Mouse (Mus musculus) embryonic facial prominence, embryonic 10.5 days (tissue): ENCODE results near the gene Vmn1r196. TPM values are rescaled to one million over a fixed set of nuclear protein-coding genes. Genes with fewer than 3 reads are reported as not detected.
"Not testable (repeated sequence)": the region's sequence is repeated elsewhere in the genome, so short reads cannot be mapped to it uniquely, and the experiment has no call there.

Experiments
- DNase-seq: peaks from one replicate; pipeline ENCODE4 v3.0.0-alpha.2; 2017; ENCODE audit warnings: low spot score
- H3K27ac ChIP-seq: fragments of 300-500 bp; sonication (generic); replicated peaks from 2 replicates; pipeline ENCODE4 v1.5.1; 2016; ENCODE audit warnings: mild to moderate bottlenecking
- H3K27me3 ChIP-seq: fragments of 300-500 bp; sonication (generic); replicated peaks from 2 replicates; pipeline ENCODE4 v1.6.1; 2016; ENCODE audit warnings: low read depth, mild to moderate bottlenecking; ENCODE audit not compliant: poor library complexity, severe bottlenecking
- H3K36me3 ChIP-seq: fragments of 300-500 bp; sonication (generic); replicated peaks from 2 replicates; pipeline ENCODE4 v1.6.1; 2016; ENCODE audit warnings: mild to moderate bottlenecking, moderate library complexity
- H3K4me1 ChIP-seq: fragments of 300-500 bp; sonication (generic); 2 replicates; pipeline ENCODE4 v1.6.1; 2016
- H3K4me3 ChIP-seq: fragments of 300-500 bp; sonication (generic); 2 replicates; pipeline ENCODE4 v1.5.1; 2016; ENCODE audit warnings: mild to moderate bottlenecking, moderate library complexity
- H3K9me3 ChIP-seq: fragments of 300-500 bp; sonication (generic); 2 replicates; pipeline ENCODE4 v1.6.1; 2016; ENCODE audit warnings: mild to moderate bottlenecking
- WGBS: fragments of 180-500 bp; shearing (Covaris S2); methylation state at CpG from one replicate; pipeline ENCODE4 v1.1.7; 2016; 5-methylcytosine and 5-hydroxymethylcytosine counted together
- polyA plus RNA-seq: library from polyadenylated mRNA; unstranded; fragments of >200 nt; fragmentation: Nextera tagmentation; extraction: Ambion mirVana; gene quantifications from 2 replicates; pipeline ENCODE4 v1.2.1, GENCODE M21; 2016

The Vmn1r196 gene
- not detected in 2 replicates for polyA plus RNA-seq

DNA sequence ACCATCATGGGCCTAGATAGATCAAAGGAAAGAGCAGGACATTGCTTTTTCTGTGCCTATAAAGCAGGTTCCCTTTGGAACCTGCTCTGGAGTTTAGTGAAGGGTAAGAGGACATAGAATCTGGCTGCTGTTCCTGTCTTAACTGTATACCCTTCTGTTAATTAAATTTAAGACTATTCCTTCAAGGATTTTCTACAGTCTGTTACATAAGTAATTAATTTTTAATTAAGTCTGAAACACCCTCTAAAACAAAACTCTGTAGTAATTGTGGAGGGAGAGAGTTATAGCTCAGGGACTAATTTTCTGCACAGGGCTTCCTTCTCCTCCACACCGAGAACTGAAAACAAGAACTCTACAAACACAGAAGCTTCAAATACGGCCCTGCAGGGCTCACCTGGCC is at the start of gene Vmn1r196:
Gene Vmn1r196, plus strand, starts transcription at position 301 of the 400 bp plus-strand sequence.
- H3K27me3 ChIP-seq, result no peaks in the 10 kb centered on the region
- DNase-seq, result no peak
- H3K4me3 ChIP-seq, result no peak within 1 kb of the TSS
- H3K9me3 ChIP-seq, result no peaks in the 10 kb centered on the region
- H3K4me1 ChIP-seq, result no peaks in the 10 kb centered on the region
- H3K27ac ChIP-seq, result no peak within 1 kb of the TSS
- 76% methylated on average over 2 of the region's 2 CpGs for WGBS
- H3K36me3 ChIP-seq, result no peaks in the 10 kb centered on the region

DNA sequence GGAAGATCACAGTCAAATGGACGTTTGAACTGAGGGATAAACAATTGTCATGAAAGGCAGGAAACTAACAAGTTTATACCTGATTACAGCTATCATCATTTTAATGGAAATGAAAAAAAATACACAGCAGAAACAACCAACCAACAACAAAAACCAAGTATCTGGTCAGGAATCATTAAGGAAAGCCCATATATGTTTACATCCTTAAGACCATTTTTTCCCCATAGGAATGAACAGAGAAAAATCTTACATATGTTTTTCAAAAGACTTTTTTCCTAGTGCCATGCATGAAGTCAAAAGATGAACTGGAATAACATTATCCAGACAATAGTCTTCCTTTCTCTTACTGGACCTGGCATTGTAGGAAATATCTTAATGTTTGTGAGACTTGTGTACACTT is 45.8 kb upstream of the Vmn1r196 start, which contains the start of gene Vmn1r194:
Gene Vmn1r194, plus strand, starts transcription at position 301 of the 400 bp plus-strand sequence.
- H3K36me3 ChIP-seq, result no peaks in the 10 kb centered on the region

GRCm38 (mm10) chr13:22270222-22270621 is 19.5 kb upstream of the Vmn1r196 start, which contains the start of gene Vmn1r195:
Gene Vmn1r195 (plus strand): TSS chr13:22270522.
- H3K27me3 ChIP-seq, H3K9me3 ChIP-seq, H3K27ac ChIP-seq, H3K4me3 ChIP-seq, H3K36me3 ChIP-seq, DNase-seq, H3K4me1 ChIP-seq: not testable (repeated sequence)
- WGBS, result 96% methylated on average over 1 of the region's 1 CpGs

More for the DNA sequence above, 45.8 kb upstream of the Vmn1r196 start, which contains the start of gene Vmn1r194:
- Histone ChIP-seq H3K4me1 (no peaks in the 10 kb centered on the region), H3K27me3 (no peaks in the 10 kb centered on the region), H3K9me3 (no peaks in the 10 kb centered on the region), H3K27ac (no peak within 1 kb of the TSS), H3K4me3 (no peak within 1 kb of the TSS)
- WGBS, result 58% methylated on average over 1 of the region's 1 CpGs
- no peak for DNase-seq

- no peaks in the 10 kb centered on the region for H3K36me3 ChIP-seq
- H3K4me3 ChIP-seq, result no peak overlapping the region
- no peaks in the 10 kb centered on the region for H3K9me3 ChIP-seq
- no peaks in the 10 kb centered on the region for H3K4me1 ChIP-seq
- no peak overlapping the region for H3K27ac ChIP-seq
- no peaks in the 10 kb centered on the region for H3K27me3 ChIP-seq
- DNase-seq, result no peak
- 54% methylated on average over 2 of the region's 2 CpGs for WGBS
Measured at GRCm38 (mm10) chr13:22271721-22272120, 18.0 kb upstream of the Vmn1r196 start.

- 71% methylated on average over 2 of the region's 2 CpGs for WGBS
Measured at GRCm38 (mm10) chr13:22284578-22284977, 5.1 kb upstream of the Vmn1r196 start.

DNA sequence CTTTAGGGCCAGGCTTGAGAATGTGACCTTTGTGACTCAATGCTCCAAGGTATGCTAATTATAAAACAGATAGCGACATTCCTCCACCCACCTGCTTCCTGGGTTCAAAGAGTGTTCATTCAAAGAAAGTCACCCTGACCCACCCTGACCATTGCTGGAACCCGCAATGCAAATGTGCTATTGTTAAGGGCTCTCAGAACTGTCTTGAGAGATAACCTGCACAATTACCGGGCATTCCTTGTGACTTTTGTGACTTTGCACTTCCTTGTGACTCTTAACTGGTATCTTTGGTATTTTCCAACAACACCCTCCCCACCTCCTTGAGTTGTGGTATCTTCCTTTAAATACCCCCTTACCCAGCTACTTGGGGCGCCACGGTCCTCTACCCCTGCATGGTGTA is 18.4 kb downstream of the Vmn1r196 start:
- WGBS, result 89% methylated on average over 5 of the region's 5 CpGs
- not testable (repeated sequence) for H3K4me3 ChIP-seq, H3K27ac ChIP-seq

More at GRCm38 (mm10) chr13:22284578-22284977, 5.1 kb upstream of the Vmn1r196 start:
- Histone ChIP-seq H3K9me3 (no peaks in the 10 kb centered on the region), H3K27me3 (no peaks in the 10 kb centered on the region), H3K4me1 (no peaks in the 10 kb centered on the region), H3K4me3 (no peak overlapping the region), H3K36me3 (no peaks in the 10 kb centered on the region), H3K27ac (no peak overlapping the region)
- no peak for DNase-seq

GRCm38 (mm10) chr13:22315361-22315760 is 25.6 kb downstream of the Vmn1r196 start:
- WGBS, result 79% methylated on average over 2 of the region's 2 CpGs
- DNase-seq, result no peak

More for the DNA sequence above, 18.4 kb downstream of the Vmn1r196 start:
- not testable (repeated sequence) for H3K27me3 ChIP-seq, H3K9me3 ChIP-seq, H3K4me1 ChIP-seq, DNase-seq, H3K36me3 ChIP-seq

GRCm38 (mm10) chr13:22317366-22317765 is 27.6 kb downstream of the Vmn1r196 start:
- Histone ChIP-seq H3K4me1 (no peaks in the 10 kb centered on the region), H3K27me3 (no peaks in the 10 kb centered on the region), H3K9me3 (no peaks in the 10 kb centered on the region), H3K4me3 (no peak overlapping the region), H3K36me3 (no peaks in the 10 kb centered on the region), H3K27ac (no peak overlapping the region)
- no peak for DNase-seq
- 76% methylated on average over 2 of the region's 2 CpGs for WGBS

More at GRCm38 (mm10) chr13:22315361-22315760, 25.6 kb downstream of the Vmn1r196 start:
- H3K27me3 ChIP-seq, result no peaks in the 10 kb centered on the region
- H3K4me1 ChIP-seq, result no peaks in the 10 kb centered on the region
- H3K36me3 ChIP-seq, result no peaks in the 10 kb centered on the region
- H3K27ac ChIP-seq, result no peak overlapping the region
- no peak overlapping the region for H3K4me3 ChIP-seq
- no peaks in the 10 kb centered on the region for H3K9me3 ChIP-seq

GRCm38 (mm10) chr13:22320091-22320490 is 30.4 kb downstream of the Vmn1r196 start:
- no peaks in the 10 kb centered on the region for H3K4me1 ChIP-seq
- H3K9me3 ChIP-seq, result no peaks in the 10 kb centered on the region
- no peak for DNase-seq
- H3K4me3 ChIP-seq, result no peak overlapping the region
- H3K27ac ChIP-seq, result no peak overlapping the region
- no peaks in the 10 kb centered on the region for H3K36me3 ChIP-seq
- no peaks in the 10 kb centered on the region for H3K27me3 ChIP-seq

GRCm38 (mm10) chr13:22324289-22324688 is 34.6 kb downstream of the Vmn1r196 start, which contains the start of gene Vmn1r197:
Gene Vmn1r197 (plus strand): TSS chr13:22324589.
- Histone ChIP-seq H3K27me3 (no peaks in the 10 kb centered on the region), H3K27ac (no peak within 1 kb of the TSS), H3K9me3 (no peaks in the 10 kb centered on the region), H3K4me1 (no peaks in the 10 kb centered on the region), H3K4me3 (no peak within 1 kb of the TSS), H3K36me3 (no peaks in the 10 kb centered on the region)
- no peak for DNase-seq

DNA sequence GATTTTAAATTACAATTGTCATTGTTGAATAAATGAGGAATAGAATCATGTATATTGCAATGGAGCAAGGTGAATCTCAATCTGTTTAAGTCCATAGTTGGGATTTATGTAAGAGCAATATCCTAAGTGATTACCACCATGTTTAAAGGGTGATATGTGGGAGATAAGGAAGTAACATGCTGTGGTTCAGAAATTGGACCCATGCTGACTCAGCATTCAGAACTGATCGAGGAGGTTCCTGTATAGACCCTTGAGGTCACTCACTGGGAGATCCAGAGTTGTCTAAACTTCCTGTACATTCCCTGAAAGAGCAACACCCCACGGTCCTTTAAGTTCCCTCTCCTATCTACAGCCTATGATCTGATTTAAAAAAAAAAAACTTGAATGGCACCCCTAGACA is 43.5 kb downstream of the Vmn1r196 start:
- no peaks in the 10 kb centered on the region for H3K36me3 ChIP-seq
- H3K9me3 ChIP-seq, result no peaks in the 10 kb centered on the region
- H3K4me3 ChIP-seq, result no peak overlapping the region
- H3K27me3 ChIP-seq, result no peaks in the 10 kb centered on the region
- no peaks in the 10 kb centered on the region for H3K4me1 ChIP-seq
- H3K27ac ChIP-seq, result no peak overlapping the region
- no peak for DNase-seq
- WGBS, result 75% methylated on average over 2 of the region's 2 CpGs

- no peaks in the 10 kb centered on the region for H3K4me1 ChIP-seq
- H3K4me3 ChIP-seq, result no peak overlapping the region
- DNase-seq, result no peak
- H3K27ac ChIP-seq, result no peak overlapping the region
- no peaks in the 10 kb centered on the region for H3K27me3 ChIP-seq
- H3K36me3 ChIP-seq, result no peaks in the 10 kb centered on the region
- 87% methylated on average over 1 of the region's 1 CpGs for WGBS
- H3K9me3 ChIP-seq, result no peaks in the 10 kb centered on the region
Measured at GRCm38 (mm10) chr13:22335565-22335964, 45.8 kb downstream of the Vmn1r196 start.
